Mouse (Mus musculus): ENCODE measurements around the gene Rif1. TPM values are rescaled to one million over a fixed set of nuclear protein-coding genes. Genes with fewer than 3 reads are reported as not detected.

The Rif1 gene
- 193 and 217 TPM in 2 replicates for total RNA-seq (2014; fragmentation: Nextera tagmentation)
- 126 and 145 TPM in 2 replicates for total RNA-seq (2017)
- 19.3 and 24.0 TPM in 2 replicates for polyA plus RNA-seq (2012)

GRCm38 (mm10) chr2:52072491-52073140 lies at the start of gene Rif1:
Rif1 (plus strand) TSS chr2:52072832.
- ATAC-seq (ENCODE audit: extremely low read depth, insufficient number of reproducible peaks, low FRiP score, poor library complexity, severe bottlenecking): peak; percentile 68
- peaks cover 28% of the 10 kb centered on the region for H3K36me3 ChIP-seq (replicated peaks)
- no peaks in the 10 kb centered on the region for H3K9me3 ChIP-seq (replicated peaks)
- TF ChIP-seq POLR2AphosphoS5 (IDR thresholded peaks at IDR 0.05; ENCODE audit: insufficient replicate concordance, low read depth, low read length) (no peak), TAL1 (conservative IDR thresholded peaks at IDR 0.05; ENCODE audit: low read depth, low read length) (no peak), CTCF (IDR thresholded peaks at IDR 0.05; ENCODE audit: low read depth, low read length) (no peak), GATA2 (IDR thresholded peaks at IDR 0.05; ENCODE audit: borderline replicate concordance, low read depth, low read length) (no peak), GATA1 (IDR thresholded peaks at IDR 0.05; ENCODE audit: borderline replicate concordance, low read length) (no peak)
- DNase-seq (ENCODE audit: low spot score): peak; percentile 80
- H3K4me1 ChIP-seq (ENCODE audit: insufficient read depth, low read depth, low read length): peaks cover 16% of the 10 kb centered on the region
- peaks cover 9% of the 10 kb centered on the region for H3K27me3 ChIP-seq (ENCODE audit: insufficient read depth, low read length)
- H3K4me3 ChIP-seq (ENCODE audit: low read depth, low read length): peak within 1 kb of the TSS; percentile 88

GRCm38 (mm10) chr2:52027061-52027460 lies 45.6 kb upstream of the Rif1 start:
- no peak for DNase-seq (ENCODE audit: low spot score)
- TF ChIP-seq CTCF (IDR thresholded peaks at IDR 0.05; ENCODE audit: low read depth, low read length): no peak
- TF ChIP-seq POLR2AphosphoS5 (IDR thresholded peaks at IDR 0.05; ENCODE audit: insufficient replicate concordance, low read depth, low read length): no peak
- TF ChIP-seq GATA2 (IDR thresholded peaks at IDR 0.05; ENCODE audit: borderline replicate concordance, low read depth, low read length): no peak
- TF ChIP-seq TAL1 (conservative IDR thresholded peaks at IDR 0.05; ENCODE audit: low read depth, low read length): no peak
- no peak for TF ChIP-seq GATA1 (IDR thresholded peaks at IDR 0.05; ENCODE audit: borderline replicate concordance, low read length)
- Histone ChIP-seq H3K9me3 (replicated peaks) (no peaks in the 10 kb centered on the region), H3K4me3 (ENCODE audit: low read depth, low read length) (no peak overlapping the region), H3K27me3 (ENCODE audit: insufficient read depth, low read length) (no peaks in the 10 kb centered on the region; the same call in 1 of the 2 replicates), H3K4me1 (ENCODE audit: insufficient read depth, low read depth, low read length) (no peaks in the 10 kb centered on the region), H3K36me3 (replicated peaks) (no peaks in the 10 kb centered on the region)
- no peak for ATAC-seq (ENCODE audit: extremely low read depth, insufficient number of reproducible peaks, low FRiP score, poor library complexity, severe bottlenecking)

- TF ChIP-seq GATA1 (IDR thresholded peaks at IDR 0.05; ENCODE audit: borderline replicate concordance, low read length) (no peak), CTCF (IDR thresholded peaks at IDR 0.05; ENCODE audit: low read depth, low read length) (no peak), POLR2AphosphoS5 (IDR thresholded peaks at IDR 0.05; ENCODE audit: insufficient replicate concordance, low read depth, low read length) (no peak), TAL1 (conservative IDR thresholded peaks at IDR 0.05; ENCODE audit: low read depth, low read length) (no peak), GATA2 (IDR thresholded peaks at IDR 0.05; ENCODE audit: borderline replicate concordance, low read depth, low read length) (no peak)
- ATAC-seq (ENCODE audit: extremely low read depth, insufficient number of reproducible peaks, low FRiP score, poor library complexity, severe bottlenecking) (no peak), DNase-seq (ENCODE audit: low spot score) (no peak)
- Histone ChIP-seq H3K4me3 (ENCODE audit: low read depth, low read length) (no peak overlapping the region), H3K4me1 (ENCODE audit: insufficient read depth, low read depth, low read length) (no peaks in the 10 kb centered on the region), H3K36me3 (replicated peaks) (no peaks in the 10 kb centered on the region), H3K27me3 (ENCODE audit: insufficient read depth, low read length) (no peaks in the 10 kb centered on the region; the same call in 1 of the 2 replicates), H3K9me3 (replicated peaks) (no peaks in the 10 kb centered on the region)
These were observed 43.2 kb upstream of the Rif1 start for GRCm38 (mm10) chr2:52029426-52029825.

- TF ChIP-seq TAL1 (conservative IDR thresholded peaks at IDR 0.05; ENCODE audit: low read depth, low read length) (no peak), GATA2 (IDR thresholded peaks at IDR 0.05; ENCODE audit: borderline replicate concordance, low read depth, low read length) (no peak), GATA1 (IDR thresholded peaks at IDR 0.05; ENCODE audit: borderline replicate concordance, low read length) (no peak), POLR2AphosphoS5 (IDR thresholded peaks at IDR 0.05; ENCODE audit: insufficient replicate concordance, low read depth, low read length) (no peak), CTCF (IDR thresholded peaks at IDR 0.05; ENCODE audit: low read depth, low read length) (no peak)
- no peak overlapping the region for H3K4me3 ChIP-seq (ENCODE audit: low read depth, low read length)
- no peaks in the 10 kb centered on the region for H3K36me3 ChIP-seq (replicated peaks)
- no peaks in the 10 kb centered on the region for H3K4me1 ChIP-seq (ENCODE audit: insufficient read depth, low read depth, low read length)
- peaks cover 2% of the 10 kb centered on the region for H3K27me3 ChIP-seq (ENCODE audit: insufficient read depth, low read length)
- no peak for ATAC-seq (ENCODE audit: extremely low read depth, insufficient number of reproducible peaks, low FRiP score, poor library complexity, severe bottlenecking)
- DNase-seq (ENCODE audit: low spot score): no peak
- no peaks in the 10 kb centered on the region for H3K9me3 ChIP-seq (replicated peaks)
These were observed 41.1 kb upstream of the Rif1 start for GRCm38 (mm10) chr2:52031491-52031890.

- ATAC-seq (ENCODE audit: extremely low read depth, insufficient number of reproducible peaks, low FRiP score, poor library complexity, severe bottlenecking): no peak
- H3K4me3 ChIP-seq (ENCODE audit: low read depth, low read length): no peak overlapping the region
- no peak for TF ChIP-seq GATA2 (IDR thresholded peaks at IDR 0.05; ENCODE audit: borderline replicate concordance, low read depth, low read length)
- no peak for TF ChIP-seq GATA1 (IDR thresholded peaks at IDR 0.05; ENCODE audit: borderline replicate concordance, low read length)
- no peak for TF ChIP-seq TAL1 (conservative IDR thresholded peaks at IDR 0.05; ENCODE audit: low read depth, low read length)
- TF ChIP-seq CTCF (IDR thresholded peaks at IDR 0.05; ENCODE audit: low read depth, low read length): no peak
- TF ChIP-seq POLR2AphosphoS5 (IDR thresholded peaks at IDR 0.05; ENCODE audit: insufficient replicate concordance, low read depth, low read length): no peak
- no peak for DNase-seq (ENCODE audit: low spot score)
- H3K4me1 ChIP-seq (ENCODE audit: insufficient read depth, low read depth, low read length): no peaks in the 10 kb centered on the region
- H3K27me3 ChIP-seq (ENCODE audit: insufficient read depth, low read length): peaks cover 2% of the 10 kb centered on the region; the same call in 1 of the 2 replicates
- H3K9me3 ChIP-seq (replicated peaks): no peaks in the 10 kb centered on the region
- H3K36me3 ChIP-seq (replicated peaks): no peaks in the 10 kb centered on the region
These were observed 38.0 kb upstream of the Rif1 start for GRCm38 (mm10) chr2:52034601-52035000.

GRCm38 (mm10) chr2:52035144-52035543 lies 37.5 kb upstream of the Rif1 start:
- Histone ChIP-seq H3K36me3 (replicated peaks) (no peaks in the 10 kb centered on the region), H3K4me1 (ENCODE audit: insufficient read depth, low read depth, low read length) (no peaks in the 10 kb centered on the region), H3K9me3 (replicated peaks) (no peaks in the 10 kb centered on the region), H3K27me3 (ENCODE audit: insufficient read depth, low read length) (peaks cover 2% of the 10 kb centered on the region; the same call in 1 of the 2 replicates), H3K4me3 (ENCODE audit: low read depth, low read length) (no peak overlapping the region)
- TF ChIP-seq CTCF (IDR thresholded peaks at IDR 0.05; ENCODE audit: low read depth, low read length): no peak
- ATAC-seq (ENCODE audit: extremely low read depth, insufficient number of reproducible peaks, low FRiP score, poor library complexity, severe bottlenecking) (no peak), DNase-seq (ENCODE audit: low spot score) (no peak)

Measured in G1E (cell line).